Mouse (Mus musculus) kidney, adult 9 months (tissue): Measurements from ENCODE around the gene Vstm4.

Experiments
- DNase-seq: peaks from one replicate; pipeline ENCODE4 v3.0.0; 2022

The Vstm4 gene

GRCm38 (mm10) chr14:32856681-32857328 is at the start of gene Vstm4:
Gene Vstm4 (plus strand): TSS chr14:32856756.
- DNase-seq, result peak; percentile 40

DNA sequence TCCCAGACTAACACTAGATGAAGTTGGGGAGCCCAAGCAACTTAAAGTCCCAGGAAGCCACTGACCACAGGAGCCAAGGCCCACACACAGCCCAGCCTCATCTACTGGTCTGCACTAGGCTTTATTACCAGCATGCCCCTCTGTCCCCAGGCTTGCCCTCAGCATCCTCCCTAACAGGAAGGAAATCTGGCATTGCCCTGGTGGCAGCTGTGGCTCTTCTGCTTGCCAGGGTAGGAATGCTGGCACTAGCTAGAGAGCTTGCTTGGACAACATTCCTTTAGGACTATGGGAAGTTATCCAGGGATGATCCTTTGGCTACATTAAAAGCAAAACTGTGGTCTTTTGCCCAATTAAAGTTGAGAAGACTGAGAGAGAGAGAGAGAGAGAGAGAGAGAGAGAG is 46.4 kb upstream of the Vstm4 start:
- no peak for DNase-seq

DNA sequence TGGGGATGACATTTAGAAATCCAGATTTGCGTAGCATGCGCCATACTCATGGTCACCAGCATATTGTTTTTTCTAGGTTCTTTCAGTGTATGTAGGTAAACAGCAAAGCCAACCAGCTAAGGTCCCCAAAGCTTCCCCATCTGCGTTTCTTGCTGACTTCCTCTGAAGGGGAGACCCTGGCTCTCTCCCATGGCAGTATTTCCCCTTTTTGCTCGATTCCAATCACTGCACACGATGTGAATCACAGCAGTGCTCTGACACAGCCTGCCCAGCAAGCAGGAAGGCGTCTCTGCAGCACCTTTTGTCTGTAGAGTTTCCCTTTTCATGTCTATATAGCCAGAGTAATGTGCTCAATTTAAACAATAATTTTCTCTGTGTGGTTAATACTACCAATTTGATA is 44.1 kb upstream of the Vstm4 start:
- DNase-seq, result no peak

- no peak for DNase-seq
Measured at GRCm38 (mm10) chr14:32814961-32815360, 41.6 kb upstream of the Vstm4 start.

GRCm38 (mm10) chr14:32816533-32816932 is 40.0 kb upstream of the Vstm4 start:
- no peak for DNase-seq

GRCm38 (mm10) chr14:32817258-32817657 is 39.3 kb upstream of the Vstm4 start:
- DNase-seq, result no peak

GRCm38 (mm10) chr14:32819297-32819696 is 37.3 kb upstream of the Vstm4 start:
- DNase-seq, result peak; percentile 25

DNA sequence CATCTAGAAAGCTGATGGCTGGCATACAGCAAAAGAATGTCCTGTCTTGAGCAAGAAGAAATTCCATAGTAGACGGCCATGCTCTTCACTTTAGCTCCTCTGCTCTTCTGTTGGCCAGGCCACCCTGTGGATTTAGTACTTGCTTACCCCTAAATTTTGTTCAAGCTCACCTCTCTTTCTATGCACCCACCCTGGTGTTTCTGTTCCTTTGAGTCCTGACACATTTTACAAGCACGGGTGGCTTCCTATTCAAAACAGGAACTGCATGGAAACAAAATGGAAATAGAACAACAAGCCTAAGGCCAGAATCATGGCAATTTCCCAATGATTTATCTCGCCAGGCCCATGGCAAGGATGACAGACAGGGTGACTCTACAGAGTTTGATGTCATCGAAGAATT is 33.7 kb upstream of the Vstm4 start:
- DNase-seq, result no peak

- no peak for DNase-seq
Measured at GRCm38 (mm10) chr14:32823861-32824260, 32.7 kb upstream of the Vstm4 start.

DNA sequence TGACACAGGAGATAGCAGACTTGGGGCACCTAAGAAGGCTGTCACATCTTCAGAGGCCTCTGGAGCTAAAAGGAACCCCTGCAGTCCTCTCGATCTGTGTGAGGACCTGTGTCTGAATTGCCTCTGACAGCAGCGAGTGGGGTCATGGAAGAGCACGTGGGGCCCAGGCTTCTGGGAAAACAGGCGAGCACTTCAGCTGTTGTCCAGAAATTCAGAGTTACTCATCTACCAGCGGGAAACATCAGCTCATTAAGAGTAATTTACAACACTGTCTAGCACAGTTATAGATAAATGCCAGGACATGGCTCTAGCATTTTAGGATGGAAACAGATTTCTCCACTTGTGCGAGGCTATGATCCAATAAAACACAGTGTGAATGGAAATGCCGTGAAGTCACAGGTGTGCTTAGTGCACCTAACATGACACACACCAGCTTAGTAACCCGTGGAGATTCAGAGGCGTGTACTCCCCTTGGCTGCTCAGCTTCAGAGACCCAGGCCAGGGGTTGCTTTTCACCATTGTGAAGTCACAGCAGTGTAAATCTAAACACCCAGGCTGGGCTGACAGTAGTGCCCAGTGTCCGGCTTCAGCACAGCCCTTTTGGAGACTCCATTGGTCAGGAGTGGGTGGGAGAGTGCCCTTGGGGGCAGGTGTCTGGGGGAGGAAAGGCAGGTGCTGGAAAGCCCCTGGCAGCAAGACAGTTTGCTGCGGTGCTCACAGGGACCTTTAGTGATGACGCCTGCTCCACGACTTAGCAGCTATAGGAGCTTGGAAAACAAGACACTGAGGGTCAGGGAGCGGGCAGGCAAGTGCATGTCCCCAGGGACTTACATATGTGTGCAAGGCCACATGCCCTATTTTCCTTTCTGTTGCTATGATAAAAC is 32.0 kb upstream of the Vstm4 start:
- peak; percentile 10 for DNase-seq

DNA sequence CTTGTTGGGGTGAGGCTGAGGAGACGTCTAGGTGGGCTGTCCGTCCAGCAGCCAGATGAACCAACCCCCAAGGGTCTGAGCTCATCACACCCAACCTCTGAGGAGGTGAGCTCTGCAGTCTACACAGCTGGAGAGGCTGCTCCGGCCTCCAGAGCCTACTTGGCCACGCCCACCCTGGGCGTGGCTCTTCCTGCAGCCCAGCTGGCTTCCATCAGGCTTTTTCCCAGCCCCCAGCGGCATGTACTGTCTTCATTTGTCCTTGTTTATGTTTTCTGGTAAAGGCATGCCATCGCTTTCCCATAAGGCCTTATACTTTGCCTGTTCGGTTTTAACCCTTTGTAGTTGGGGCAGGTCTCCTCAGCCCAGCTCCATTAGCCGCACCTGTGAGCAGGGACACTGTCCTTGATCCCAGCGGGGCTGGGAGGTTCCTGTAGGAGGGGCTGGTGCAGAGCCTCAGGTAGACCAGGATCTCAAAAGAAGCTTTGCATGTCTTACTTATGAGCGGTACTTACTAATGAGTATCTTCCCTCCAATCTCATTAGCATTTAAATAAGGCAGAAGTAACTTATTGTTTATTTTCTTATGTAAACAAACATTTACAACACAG is 31.0 kb upstream of the Vstm4 start:
- DNase-seq, result peak; percentile 44

- peak; percentile 16 for DNase-seq
Measured at GRCm38 (mm10) chr14:32827165-32827564, 29.4 kb upstream of the Vstm4 start.

DNA sequence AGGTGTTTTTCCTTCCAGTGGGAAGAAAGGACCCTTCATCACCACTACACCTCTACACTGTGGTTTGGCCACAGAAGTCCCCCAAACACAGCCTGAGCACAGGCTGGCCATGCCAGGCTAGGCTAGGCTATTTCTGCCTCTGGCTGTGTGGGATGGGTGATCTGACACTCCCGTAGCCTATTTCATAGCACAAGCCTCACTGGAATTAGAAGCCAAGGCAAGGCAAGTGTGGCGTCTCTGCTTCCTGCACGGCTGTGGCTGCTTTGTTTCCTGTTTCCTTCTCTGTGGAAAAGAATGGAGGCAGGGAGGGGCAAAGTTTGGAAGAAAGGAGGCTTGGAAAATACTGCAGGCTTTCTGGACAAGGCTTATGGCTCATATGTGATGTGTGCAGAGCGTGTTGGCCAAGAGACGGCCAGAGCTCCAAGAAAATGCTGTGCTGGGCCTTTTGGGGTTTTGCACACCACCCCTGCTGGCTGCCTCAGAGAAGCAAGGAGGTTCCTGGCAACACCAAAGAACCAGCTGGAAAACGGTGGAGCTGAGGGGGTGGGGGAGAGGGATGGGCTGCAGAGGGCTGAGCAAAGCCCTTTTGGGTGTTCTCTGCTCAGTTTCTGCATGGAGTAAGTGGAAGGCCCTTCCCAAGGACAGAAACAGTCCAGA is 28.4 kb upstream of the Vstm4 start:
- peak; percentile 11 for DNase-seq

DNA sequence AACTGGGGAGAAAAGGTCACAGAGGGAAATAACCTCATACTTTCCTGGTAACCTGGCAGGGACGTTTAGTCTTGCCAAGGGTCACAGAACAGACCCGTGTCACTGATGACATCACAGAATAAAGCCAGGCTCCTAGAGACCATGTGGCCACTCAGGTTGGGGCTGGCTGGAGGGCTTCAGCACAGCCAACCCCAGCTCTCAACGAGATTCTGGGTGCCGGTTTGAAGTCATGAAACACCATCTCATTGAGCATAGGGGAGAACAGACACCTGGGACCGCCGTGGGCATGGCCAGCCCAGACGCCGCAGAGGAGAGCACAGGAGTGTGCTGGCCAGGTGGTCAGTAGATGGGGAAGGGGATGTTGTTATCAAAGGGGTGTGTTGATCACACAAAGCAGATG is 22.7 kb upstream of the Vstm4 start, which contains the start of gene Fam170b:
Gene Fam170b (plus strand): TSS at position 116 of the 400 bp plus-strand sequence.
- no peak for DNase-seq

DNA sequence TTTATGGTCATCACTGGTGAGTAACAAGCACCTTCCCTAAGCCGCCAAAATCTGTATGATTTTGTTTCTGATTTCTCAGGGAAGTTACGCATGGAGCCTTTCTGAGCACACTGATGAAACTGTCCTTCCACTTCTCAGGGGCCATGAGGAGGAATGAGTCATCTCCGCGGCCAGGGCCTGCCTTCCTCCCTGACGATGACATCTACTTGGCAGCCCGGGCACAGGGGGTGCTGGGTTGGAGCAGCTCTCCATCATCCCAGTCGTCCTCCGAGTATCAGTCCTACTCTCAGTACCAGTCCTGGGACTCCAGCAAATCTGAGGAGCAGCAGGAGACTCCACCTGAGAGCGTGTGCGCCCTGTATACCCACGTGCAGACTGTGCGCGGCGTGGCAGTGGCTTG is 21.4 kb upstream of the Vstm4 start:
- DNase-seq, result no peak

DNA sequence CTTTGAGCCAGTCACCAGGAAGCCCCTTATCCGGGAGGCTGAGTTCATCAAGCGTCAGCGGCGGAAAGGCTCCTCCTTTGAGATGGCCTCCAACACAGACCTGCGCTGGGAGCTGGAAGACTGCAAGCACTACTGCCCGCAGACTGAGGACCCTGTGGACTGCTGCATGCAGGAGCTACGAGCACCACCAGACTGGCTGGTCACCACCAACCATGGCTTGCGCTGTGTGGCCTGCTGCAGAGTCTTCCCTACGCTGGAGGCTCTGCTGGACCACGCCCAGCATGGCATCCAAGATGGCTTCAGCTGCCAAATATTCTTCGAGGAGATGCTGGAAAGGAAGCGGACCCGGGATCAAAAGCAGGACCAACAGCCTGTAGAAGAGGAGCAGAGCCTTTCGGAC is 21.0 kb upstream of the Vstm4 start:
- no peak for DNase-seq

DNA sequence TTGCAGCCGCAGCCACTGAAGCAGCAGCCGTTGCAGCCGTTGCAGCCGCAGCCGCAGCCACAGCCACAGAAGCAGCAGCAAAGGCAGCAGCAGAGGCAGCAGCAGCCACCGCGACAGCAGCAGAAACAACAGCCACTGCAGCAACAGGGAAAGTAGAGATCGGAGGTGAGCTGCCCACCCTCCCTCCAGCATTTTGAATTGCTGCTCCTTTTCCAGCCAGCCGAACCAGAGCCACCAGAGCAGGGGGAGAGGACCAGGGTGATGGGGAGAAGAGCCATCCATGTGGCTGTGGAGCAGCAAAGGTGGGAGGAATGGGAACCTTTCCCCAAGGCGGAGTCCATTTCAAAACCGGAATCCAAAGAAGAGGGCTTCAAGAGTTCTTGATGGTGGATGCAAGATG is 20.4 kb upstream of the Vstm4 start:
- DNase-seq, result no peak

- no peak for DNase-seq
Measured at GRCm38 (mm10) chr14:32842052-32842451, 14.5 kb upstream of the Vstm4 start.

DNA sequence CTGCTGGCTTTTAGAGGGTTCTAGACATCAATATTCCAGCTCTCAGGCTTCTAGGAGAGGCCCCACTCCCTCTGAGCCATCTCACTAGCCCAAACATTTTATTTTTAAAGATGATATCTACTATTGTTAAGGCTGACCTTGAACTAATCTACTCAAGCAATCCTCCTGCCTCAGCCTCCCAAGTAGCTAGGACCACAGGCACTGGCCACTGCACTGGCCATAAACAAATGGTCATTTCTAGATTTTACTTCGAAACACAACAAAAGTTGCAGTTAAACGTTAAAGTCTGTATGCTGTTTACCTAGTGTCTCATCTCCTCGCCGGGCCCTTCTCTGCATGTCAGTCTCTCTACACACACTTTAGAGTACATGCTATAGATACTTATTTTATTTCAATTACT is 2.5 kb upstream of the Vstm4 start:
- DNase-seq, result no peak

DNA sequence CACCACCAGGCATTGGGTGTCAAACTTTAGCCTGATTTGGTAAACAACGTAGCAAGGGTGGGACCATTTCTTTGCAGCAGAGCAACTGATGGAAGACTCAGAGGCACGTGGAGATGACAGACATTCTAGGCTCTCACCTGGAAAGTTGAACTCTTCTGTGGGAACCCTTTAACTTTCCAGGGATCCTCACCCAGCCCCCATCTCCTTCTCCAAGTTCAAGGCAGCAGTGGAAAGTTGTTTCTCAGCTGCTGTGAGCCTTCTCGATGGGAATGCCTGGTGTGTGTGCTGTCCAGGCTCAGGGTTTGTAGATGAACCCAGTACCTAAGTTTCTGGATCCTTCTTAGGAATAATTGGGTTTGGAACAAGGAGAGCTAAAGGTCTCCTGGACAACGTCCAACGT is 310 bp upstream of the Vstm4 start:
- no peak for DNase-seq

DNA sequence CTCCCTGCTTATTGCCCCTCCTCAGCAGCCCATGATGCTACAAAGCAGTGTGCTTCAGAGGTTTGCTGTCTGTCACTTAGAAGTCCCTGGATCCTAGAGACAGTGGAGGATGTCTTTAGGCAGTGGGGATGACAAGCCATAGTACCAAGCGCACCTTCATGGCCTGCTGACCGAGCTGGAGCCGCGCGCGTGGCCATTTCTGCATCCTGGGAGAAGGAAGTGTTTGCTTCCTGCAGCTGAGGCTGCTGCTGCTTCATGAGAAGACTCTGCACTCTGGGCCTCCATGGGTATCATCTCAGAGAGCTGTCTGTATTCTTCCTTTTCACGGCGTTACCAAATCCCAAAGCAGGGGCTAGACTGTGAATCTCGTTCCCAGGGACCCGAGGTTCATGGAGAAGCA is 1.8 kb downstream of the Vstm4 start:
- no peak for DNase-seq

DNA sequence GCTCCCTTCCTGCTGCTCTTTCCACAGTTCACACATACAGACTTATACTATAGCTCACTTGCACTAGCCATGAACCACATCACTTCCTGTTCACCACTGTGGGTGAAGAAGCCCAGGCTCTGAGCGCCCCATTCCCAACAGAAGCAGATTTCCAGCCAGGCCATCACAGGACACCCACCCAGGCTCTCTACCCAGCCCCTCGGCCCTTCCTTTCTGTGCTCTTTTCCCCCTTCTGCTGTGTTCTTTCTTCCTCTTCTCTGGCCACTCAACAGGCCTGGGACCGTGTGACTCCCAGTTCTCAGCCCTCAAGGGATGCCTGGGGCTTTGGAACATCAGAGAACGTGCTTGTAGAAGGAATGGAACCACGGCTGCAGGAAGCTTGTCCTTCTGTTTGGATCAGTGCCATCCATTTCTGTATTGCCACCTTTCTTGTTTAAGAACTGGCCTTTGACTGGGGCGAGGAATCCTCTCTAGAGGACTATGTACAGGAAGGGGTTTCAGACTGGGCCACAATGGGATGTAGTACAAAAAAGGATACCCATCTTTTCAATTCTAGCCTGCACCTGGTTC is 2.5 kb downstream of the Vstm4 start:
- DNase-seq, result no peak
